Comparison of ENCODE assay signal across 32 mouse cellular contexts in the genomic region with DNA sequence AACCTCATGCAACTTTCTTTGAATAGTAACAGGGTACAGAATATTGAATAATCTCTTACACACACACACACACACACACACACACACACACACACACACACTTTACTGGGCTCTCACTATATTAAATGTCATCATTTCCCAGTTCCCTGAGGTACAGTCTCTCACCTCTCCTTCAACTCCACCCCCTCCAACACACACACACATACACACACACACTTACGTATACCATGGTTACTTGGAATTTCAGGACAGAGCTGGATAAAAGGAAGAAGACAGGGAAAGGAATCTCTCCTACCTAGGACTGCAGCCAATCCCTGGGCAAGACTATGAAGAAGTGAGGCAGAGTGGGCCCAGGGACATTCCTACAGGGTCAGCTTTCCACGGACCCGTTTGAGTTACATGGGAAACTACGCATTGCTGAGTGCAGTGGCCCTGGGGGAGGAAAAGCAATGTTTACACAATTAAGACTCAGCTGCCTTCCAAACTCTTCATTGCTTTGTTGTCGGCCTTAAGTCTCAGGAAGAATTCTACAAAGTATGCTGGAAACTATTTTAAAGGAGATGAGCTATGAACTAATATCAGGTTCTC.
DNase-seq lines count a peak whose midpoint lies in the region; ATAC-seq lines count a peak whose summit lies in the region.
"Had no signal": no experiment of that assay in that cellular context is flagged by ENCODE, and none has a peak within 500 bp of the region (broad histone marks: within the 10 kb centered on the region; RNA-seq: fewer than 3 reads in every experiment).

No protein-coding gene starts in this region.

- no peak overlapping the region for H3K4me3 ChIP-seq in embryonic facial prominence, embryonic 10.5 days
- H3K4me3 ChIP-seq in embryonic facial prominence, embryonic 14.5 days (ENCODE audit: low read depth, low read length): no peak overlapping the region
- H3K4me3 ChIP-seq: erythroblast, embryonic 14.5 days; heart, embryonic 13.5 days; hindbrain, embryonic 10.5 days; intestine, embryonic 15.5 days; limb, embryonic 12.5 days; megakaryocyte, embryonic 14.5 days; midbrain, embryonic 12.5 days; myocyte; neural tube, embryonic 12.5 days had no signal

- peaks cover 5% of the 10 kb centered on the region; the same call in 1 of the 2 replicates for H3K4me1 ChIP-seq in embryonic facial prominence, embryonic 10.5 days
- peaks cover 8% of the 10 kb centered on the region; the same call in 1 of the 2 replicates for H3K4me1 ChIP-seq in embryonic facial prominence, embryonic 14.5 days (ENCODE audit: control insufficient read depth, insufficient read depth, low read length)
- H3K4me1 ChIP-seq: hindbrain, embryonic 10.5 days; limb, embryonic 12.5 days; megakaryocyte, embryonic 14.5 days; midbrain, embryonic 12.5 days; neural tube, embryonic 12.5 days had no signal

- intact Hi-C loops in heart, postnatal 10 days (cut with DNase I): no loop called here

- H3K4me2 ChIP-seq in embryonic facial prominence, embryonic 14.5 days (ENCODE audit: low read depth, low read length): no peak overlapping the region
- H3K4me2 ChIP-seq: heart, embryonic 13.5 days; intestine, embryonic 15.5 days; limb, embryonic 12.5 days; midbrain, embryonic 12.5 days; neural tube, embryonic 12.5 days had no signal

- ATAC-seq in embryonic facial prominence, embryonic 14.5 days (ENCODE audit: low read depth): 0 out of 2 replicates have a peak, but pooled peaks have one; percentile 53
- ATAC-seq: forebrain, embryonic 16.5 days; hindbrain, postnatal 0 days; intestine, embryonic 15.5 days had no signal

- DNase-seq in heart, adult 11 months: peak; percentile 44
- DNase-seq in heart, postnatal 10 days: no peak
- DNase-seq in kidney, postnatal 4 days: peak; percentile 5 to 21
- no peak for DNase-seq in kidney, adult 8-10 months
- DNase-seq in embryonic facial prominence, embryonic 10.5 days (ENCODE audit: low spot score): peak; percentile 13
- peak; percentile 60 for DNase-seq in embryonic facial prominence, embryonic 14.5 days (ENCODE audit: low spot score)
- DNase-seq in c-Kit-positive CD71-positive TER-119-positive erythroid progenitor cells, embryonic 14.5 days (ENCODE audit: low spot score): no peak
- DNase-seq: adrenal gland, adult 8-10 months; cerebellum, adult 11-12 months; cerebellum, adult 9-11 months; heart, postnatal 14 days; layer of hippocampus, adult 9-11 months; lung, adult 2 months; lung, postnatal 36 days; right cerebral cortex, adult 18-20 months; right cerebral cortex, postnatal 4 days; thymus, adult 18-20 months; thymus, postnatal 25 days had no signal

- H3K27ac ChIP-seq in embryonic facial prominence, embryonic 10.5 days (replicated peaks): no peak overlapping the region
- H3K27ac ChIP-seq in embryonic facial prominence, embryonic 14.5 days (replicated peaks; ENCODE audit: low read depth, low read length): 0 out of 2 replicates have a peak overlapping the region, but pooled peaks have one; percentile 31
- H3K27ac ChIP-seq: heart, embryonic 13.5 days; hindbrain, embryonic 10.5 days; hindbrain, postnatal 0 days; intestine, embryonic 15.5 days; limb, embryonic 12.5 days; liver, embryonic 14.5 days; midbrain, embryonic 12.5 days; neural tube, embryonic 12.5 days; stomach, postnatal 0 days had no signal

- H3K9me3 ChIP-seq in embryonic facial prominence, embryonic 10.5 days: no peaks in the 10 kb centered on the region
- H3K9me3 ChIP-seq in embryonic facial prominence, embryonic 14.5 days (ENCODE audit: control insufficient read depth, low read length): no peaks in the 10 kb centered on the region
- H3K9me3 ChIP-seq: G1E; heart, embryonic 13.5 days; hindbrain, embryonic 10.5 days; intestine, embryonic 15.5 days; limb, embryonic 12.5 days; midbrain, embryonic 12.5 days; neural tube, embryonic 12.5 days had no signal

- WGBS in embryonic facial prominence, embryonic 10.5 days: 50% methylated on average over 5 of the region's 5 CpGs
- WGBS in embryonic facial prominence, embryonic 14.5 days: 29% methylated on average over 5 of the region's 5 CpGs

- H3K9ac ChIP-seq in embryonic facial prominence, embryonic 14.5 days (ENCODE audit: low read depth, low read length): no peak overlapping the region
- H3K9ac ChIP-seq: heart, embryonic 13.5 days; intestine, embryonic 15.5 days; limb, embryonic 12.5 days; liver, embryonic 14.5 days; midbrain, embryonic 12.5 days; neural tube, embryonic 12.5 days had no signal

- no peaks in the 10 kb centered on the region for H3K36me3 ChIP-seq in embryonic facial prominence, embryonic 10.5 days (replicated peaks)
- no peaks in the 10 kb centered on the region for H3K36me3 ChIP-seq in embryonic facial prominence, embryonic 14.5 days (ENCODE audit: control insufficient read depth, insufficient read depth, low read length)
- H3K36me3 ChIP-seq: G1E; heart, embryonic 13.5 days; hindbrain, embryonic 10.5 days; intestine, embryonic 15.5 days; limb, embryonic 12.5 days; midbrain, embryonic 12.5 days; neural tube, embryonic 12.5 days had no signal

- no peaks in the 10 kb centered on the region for H3K27me3 ChIP-seq in embryonic facial prominence, embryonic 10.5 days (replicated peaks; ENCODE audit: low read depth, poor library complexity, severe bottlenecking)
- H3K27me3 ChIP-seq in embryonic facial prominence, embryonic 14.5 days (replicated peaks; ENCODE audit: control insufficient read depth, insufficient read depth, low read length): no peaks in the 10 kb centered on the region
- H3K27me3 ChIP-seq: heart, embryonic 13.5 days; intestine, embryonic 15.5 days; limb, embryonic 12.5 days; megakaryocyte, embryonic 14.5 days; midbrain, embryonic 12.5 days; neural tube, embryonic 12.5 days had no signal

Comparison
In these comparisons a context has a peak if more than half of its experiments do, and no peak if none do; other contexts are left out.
1. DNase-seq: peak in heart, adult 11 months (single experiment), kidney, postnatal 4 days (2 of 2), embryonic facial prominence, embryonic 10.5 days (single experiment) and embryonic facial prominence, embryonic 14.5 days (single experiment); none in heart, postnatal 10 days (0 of 2), kidney, adult 8-10 months (0 of 2) and c-Kit-positive CD71-positive TER-119-positive erythroid progenitor cells, embryonic 14.5 days (single experiment).